Mouse (Mus musculus) effector memory CD4-positive, alpha-beta T cell, adult 7 months (primary cell): ENCODE measurements around the gene Lmbr1. TPM values are rescaled to one million over a fixed set of nuclear protein-coding genes. Genes with fewer than 3 reads are reported as not detected.

ENCODE experiments used
- polyA plus RNA-seq: library from polyadenylated mRNA; unstranded; fragments of 100-300 nt; shearing (Covaris generic); gene quantifications from one replicate; pipeline ENCODE4 v1.2.1, GENCODE M21; 2017

Gene Lmbr1
- 2.8 TPM for polyA plus RNA-seq

DNA sequence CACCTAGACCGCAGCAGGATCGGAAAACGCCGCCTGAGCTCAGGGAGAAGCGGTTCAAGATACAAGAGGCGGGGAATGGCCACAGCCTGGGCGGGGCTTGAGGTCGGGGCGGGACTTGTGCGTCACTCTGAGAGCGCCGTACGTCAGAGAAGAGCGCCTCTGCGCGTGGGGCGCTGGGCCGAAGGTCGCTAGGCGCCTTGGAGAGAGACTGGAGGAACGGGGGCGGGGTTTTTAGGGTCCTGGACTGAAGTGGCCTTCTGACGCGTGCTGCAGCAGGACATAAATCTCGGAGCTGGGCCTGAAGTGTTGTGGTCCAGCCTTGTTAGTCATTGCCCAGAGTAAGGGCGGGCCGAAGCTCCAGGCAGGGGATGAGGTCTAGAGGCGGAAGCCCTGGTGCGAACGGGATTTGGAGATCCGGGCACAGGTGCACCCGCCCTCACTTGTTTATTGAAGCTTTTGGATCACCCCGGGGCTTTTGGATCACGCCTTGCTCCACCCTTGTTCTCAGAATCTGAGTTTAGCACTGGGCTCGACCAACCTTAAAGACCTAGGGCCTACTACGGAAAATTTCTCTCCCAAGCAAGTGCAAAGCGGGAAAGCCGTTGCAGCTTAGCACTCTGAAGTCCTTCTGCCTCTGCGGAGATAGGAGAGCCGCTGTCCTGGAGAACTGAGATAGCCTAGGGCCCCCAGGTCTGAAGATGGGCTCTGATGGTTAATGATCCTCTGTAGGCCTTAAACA is at the start of gene Lmbr1:
Lmbr1 (minus strand) TSS at position 93 of the 739 bp plus-strand sequence.

DNA sequence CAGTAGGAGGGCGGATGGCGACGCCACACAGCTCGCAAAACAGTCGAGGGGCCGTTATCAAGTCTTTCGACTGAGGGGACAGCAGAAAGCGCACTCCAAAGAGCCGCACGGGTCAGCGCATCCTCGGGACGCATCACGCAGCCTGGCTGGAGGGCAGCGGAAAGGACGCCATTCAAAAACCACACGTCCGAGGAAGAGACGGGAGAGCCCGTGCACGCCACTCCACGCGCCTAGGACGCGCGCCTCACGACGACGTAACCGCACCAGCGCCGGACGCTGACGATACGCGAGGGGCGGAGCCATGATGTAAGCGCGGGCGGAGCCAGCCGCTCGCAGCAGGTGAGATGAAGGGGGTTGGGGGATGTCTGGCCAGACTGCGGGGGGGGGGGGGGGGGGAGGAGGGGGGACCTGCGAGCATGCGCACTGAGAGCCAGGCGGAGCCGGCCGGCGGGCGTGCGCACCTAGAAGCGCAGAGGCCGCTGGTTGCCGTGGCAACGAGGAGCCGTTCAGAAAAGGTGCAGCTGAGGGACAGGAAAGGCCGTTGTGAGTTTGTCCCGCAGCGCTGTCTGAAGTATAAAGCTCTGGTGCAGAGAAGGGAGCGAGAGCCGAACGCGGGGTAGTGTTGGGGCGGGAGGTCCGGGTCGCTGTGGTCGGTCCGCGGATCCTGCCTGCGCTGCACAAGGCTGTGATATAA is 182.5 kb downstream of the Lmbr1 start, which contains the start of gene Rnf32:
Rnf32 (plus strand) TSS at position 423 of the 694 bp plus-strand sequence.

Other genes with a start within 250 kb of the Lmbr1 start
- 23.8 TPM for gene Rnf32, start 182.4 kb downstream of the Lmbr1 start, polyA plus RNA-seq
- gene Nom1, start 56.3 kb upstream of the Lmbr1 start, polyA plus RNA-seq: 35.5 TPM
- gene Mnx1, start 100.1 kb upstream of the Lmbr1 start, polyA plus RNA-seq: not detected
- gene Ube3c, start 190.9 kb upstream of the Lmbr1 start, polyA plus RNA-seq: 47.8 TPM